Mouse (Mus musculus) intestine, embryonic 16.5 days (tissue): ENCODE measurements around the gene Olfr64. TPM values are rescaled to one million over a fixed set of nuclear protein-coding genes. Genes with fewer than 3 reads are reported as not detected.

Experiments used
- ATAC-seq: fragments of 200-750 bp; cut with Nextera tagmentation; 2 replicates; pipeline ENCODE4 v1.8.0; 2017; ENCODE audit warnings: moderate TSS enrichment, moderate library complexity
- H3K27ac ChIP-seq: fragments of 300-500 bp; sonication (generic); 2 replicates; pipeline ENCODE4 v1.5.1; 2014; ENCODE audit warnings: mild to moderate bottlenecking, low read length
- H3K27me3 ChIP-seq: fragments of 300-500 bp; sonication (generic); replicated peaks from 2 replicates; pipeline ENCODE4 v1.6.1; 2014; ENCODE audit warnings: low read length, control low read depth, mixed read lengths; ENCODE audit not compliant: control insufficient read depth, insufficient read depth
- H3K36me3 ChIP-seq: fragments of 300-500 bp; sonication (generic); 2 replicates; pipeline ENCODE4 v1.6.1; 2014; ENCODE audit warnings: low read length, control low read depth; ENCODE audit not compliant: control insufficient read depth, insufficient read depth
- H3K4me1 ChIP-seq: fragments of 300-500 bp; sonication (generic); 2 replicates; pipeline ENCODE4 v1.6.1; 2014; ENCODE audit warnings: low read length, control low read depth, mixed read lengths; ENCODE audit not compliant: control insufficient read depth, insufficient read depth
- H3K4me2 ChIP-seq: fragments of 300-500 bp; sonication (generic); 2 replicates; pipeline ENCODE4 v1.6.1; 2014; ENCODE audit warnings: low read depth, low read length, control low read depth
- H3K4me3 ChIP-seq: fragments of 300-500 bp; sonication (generic); 2 replicates; pipeline ENCODE4 v1.5.1; 2014; ENCODE audit warnings: mild to moderate bottlenecking, low read length
- H3K9ac ChIP-seq: fragments of 300-500 bp; sonication (generic); 2 replicates; pipeline ENCODE4 v1.6.1; 2014; ENCODE audit warnings: low read depth, low read length
- H3K9me3 ChIP-seq: fragments of 300-500 bp; sonication (generic); 2 replicates; pipeline ENCODE4 v1.6.1; 2016; ENCODE audit warnings: low read length, control low read depth; ENCODE audit not compliant: control insufficient read depth
- WGBS: fragments of 180-500 bp; shearing (Covaris S2); extraction: QIAGEN DNeasy Blood & Tissue Kit; methylation state at CpG from one replicate; pipeline ENCODE4 v1.1.7; 2014; 5-methylcytosine and 5-hydroxymethylcytosine counted together
- polyA plus RNA-seq: library from polyadenylated mRNA; unstranded; fragments of >200 nt; fragmentation: Nextera tagmentation; extraction: Ambion mirVana; gene quantifications from 2 replicates; pipeline ENCODE4 v1.2.1, GENCODE M21; 2015

The Olfr64 gene
- polyA plus RNA-seq, 1 experiment from 2014 or later, result not detected

DNA sequence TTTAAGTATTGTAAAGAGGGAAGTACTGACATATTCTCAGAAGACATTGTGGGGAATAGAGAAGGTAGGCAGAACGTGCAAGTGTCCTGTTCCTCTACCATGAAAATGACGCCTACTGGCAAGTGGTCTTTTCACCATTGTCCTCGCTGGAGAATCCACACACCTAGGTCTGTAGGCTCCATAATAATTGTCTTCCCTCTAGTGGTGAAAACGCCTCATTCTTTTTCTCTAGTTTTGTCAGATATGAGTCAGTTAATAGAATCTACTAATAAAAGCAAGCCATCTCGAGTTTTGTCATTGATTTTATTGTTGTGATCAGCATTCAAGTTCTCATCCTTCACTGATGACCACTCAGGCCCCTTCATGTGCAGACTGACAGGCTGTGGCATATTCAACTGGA lies 19.8 kb downstream of the Olfr64 start:
- no peak overlapping the region for H3K9ac ChIP-seq
- H3K4me2 ChIP-seq, result no peak overlapping the region
- no peaks in the 10 kb centered on the region for H3K9me3 ChIP-seq
- no peak overlapping the region for H3K4me3 ChIP-seq
- 45% methylated on average over 5 of the region's 5 CpGs for WGBS
- no peak for ATAC-seq
- no peaks in the 10 kb centered on the region for H3K36me3 ChIP-seq
- no peaks in the 10 kb centered on the region for H3K4me1 ChIP-seq
- no peaks in the 10 kb centered on the region for H3K27me3 ChIP-seq
- no peak overlapping the region for H3K27ac ChIP-seq

GRCm38 (mm10) chr7:103873064-103873463 lies 21.2 kb downstream of the Olfr64 start:
- WGBS, result 9% methylated on average over 1 of the region's 1 CpGs
- Histone ChIP-seq H3K9ac (no peak overlapping the region), H3K4me3 (no peak overlapping the region), H3K9me3 (no peaks in the 10 kb centered on the region), H3K4me2 (no peak overlapping the region), H3K4me1 (no peaks in the 10 kb centered on the region), H3K27me3 (no peaks in the 10 kb centered on the region), H3K27ac (no peak overlapping the region), H3K36me3 (no peaks in the 10 kb centered on the region)
- ATAC-seq, result no peak

- Histone ChIP-seq H3K36me3 (no peaks in the 10 kb centered on the region), H3K27me3 (no peaks in the 10 kb centered on the region), H3K4me1 (no peaks in the 10 kb centered on the region), H3K4me3 (no peak overlapping the region), H3K9me3 (no peaks in the 10 kb centered on the region), H3K4me2 (no peak overlapping the region), H3K27ac (no peak overlapping the region), H3K9ac (no peak overlapping the region)
- peak; percentile 75 for ATAC-seq
Measured at GRCm38 (mm10) chr7:103870667-103871066, 23.6 kb downstream of the Olfr64 start.

DNA sequence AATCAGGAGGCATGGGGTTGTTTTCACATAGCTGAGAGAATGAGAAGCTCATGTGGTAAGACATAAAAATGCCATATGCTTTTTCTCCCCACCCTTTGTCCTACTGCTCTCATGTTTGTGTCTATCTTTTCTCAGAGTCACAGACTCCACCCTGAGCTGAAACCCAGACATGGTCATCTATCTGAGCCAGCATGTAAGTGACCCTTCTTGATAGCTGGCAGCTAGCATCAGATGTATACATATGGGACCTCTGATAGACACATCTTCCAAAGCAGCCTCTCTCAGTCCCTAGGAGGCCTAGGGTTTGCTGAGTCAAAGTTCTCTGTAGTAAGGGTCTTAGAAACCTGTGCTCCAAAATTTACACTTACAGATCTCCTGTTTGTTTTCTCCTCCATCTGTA lies 28.6 kb downstream of the Olfr64 start:
- H3K4me2 ChIP-seq, result no peak overlapping the region
- H3K9ac ChIP-seq, result no peak overlapping the region
- H3K27me3 ChIP-seq, result no peaks in the 10 kb centered on the region
- H3K4me1 ChIP-seq, result no peaks in the 10 kb centered on the region
- H3K9me3 ChIP-seq, result no peaks in the 10 kb centered on the region
- H3K36me3 ChIP-seq, result no peaks in the 10 kb centered on the region
- ATAC-seq, result peak; percentile 83
- H3K4me3 ChIP-seq, result no peak overlapping the region
- H3K27ac ChIP-seq, result no peak overlapping the region

GRCm38 (mm10) chr7:103861531-103861930 lies 32.8 kb downstream of the Olfr64 start:
- no peak overlapping the region for H3K4me3 ChIP-seq
- H3K36me3 ChIP-seq, result no peaks in the 10 kb centered on the region
- 74% methylated on average over 3 of the region's 3 CpGs for WGBS
- H3K27ac ChIP-seq, result no peak overlapping the region
- H3K9me3 ChIP-seq, result no peaks in the 10 kb centered on the region
- H3K4me1 ChIP-seq, result no peaks in the 10 kb centered on the region
- no peaks in the 10 kb centered on the region for H3K27me3 ChIP-seq
- no peak for ATAC-seq
- no peak overlapping the region for H3K9ac ChIP-seq
- H3K4me2 ChIP-seq, result no peak overlapping the region

DNA sequence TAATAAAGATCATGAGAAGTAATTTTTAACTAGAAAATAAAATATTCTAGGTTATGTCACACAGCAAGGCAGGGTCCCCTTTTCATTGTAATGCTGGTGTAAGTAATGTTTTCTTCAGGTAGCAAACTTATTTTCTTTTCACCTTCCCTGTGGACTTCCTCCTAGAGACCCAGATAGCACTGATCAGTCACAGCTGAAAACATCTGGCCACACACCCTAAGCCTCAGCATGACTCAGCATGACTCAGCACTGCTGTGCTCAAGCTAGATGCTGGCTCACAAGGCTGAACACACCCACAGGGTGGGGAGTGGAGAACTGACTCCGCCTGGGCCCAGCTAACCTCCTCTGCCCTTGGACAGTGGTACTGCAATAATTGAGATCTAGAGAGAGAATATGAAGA lies 33.4 kb downstream of the Olfr64 start:
- H3K4me3 ChIP-seq, result no peak overlapping the region
- H3K4me1 ChIP-seq, result no peaks in the 10 kb centered on the region
- no peaks in the 10 kb centered on the region for H3K27me3 ChIP-seq
- H3K9ac ChIP-seq, result no peak overlapping the region
- H3K4me2 ChIP-seq, result no peak overlapping the region
- H3K27ac ChIP-seq, result no peak overlapping the region
- H3K36me3 ChIP-seq, result no peaks in the 10 kb centered on the region
- no peaks in the 10 kb centered on the region for H3K9me3 ChIP-seq
- ATAC-seq, result peak; percentile 90
- WGBS, result 49% methylated on average over 1 of the region's 1 CpGs

- H3K27ac ChIP-seq, result no peak overlapping the region
- no peaks in the 10 kb centered on the region for H3K27me3 ChIP-seq
- H3K4me3 ChIP-seq, result no peak overlapping the region
- no peak overlapping the region for H3K4me2 ChIP-seq
- no peaks in the 10 kb centered on the region for H3K36me3 ChIP-seq
- H3K9ac ChIP-seq, result no peak overlapping the region
- peak; percentile 90 for ATAC-seq
- WGBS, result 60% methylated on average over 2 of the region's 2 CpGs
- no peaks in the 10 kb centered on the region for H3K4me1 ChIP-seq
- H3K9me3 ChIP-seq, result no peaks in the 10 kb centered on the region
Measured at GRCm38 (mm10) chr7:103859076-103859475, 35.2 kb downstream of the Olfr64 start.

GRCm38 (mm10) chr7:103854669-103855068 lies 39.6 kb downstream of the Olfr64 start:
- no peak for ATAC-seq
- 67% methylated on average over 1 of the region's 1 CpGs for WGBS
- Histone ChIP-seq H3K9me3 (no peaks in the 10 kb centered on the region), H3K4me2 (no peak overlapping the region), H3K36me3 (no peaks in the 10 kb centered on the region), H3K27ac (no peak overlapping the region), H3K4me1 (no peaks in the 10 kb centered on the region), H3K4me3 (no peak overlapping the region), H3K27me3 (no peaks in the 10 kb centered on the region), H3K9ac (no peak overlapping the region)

DNA sequence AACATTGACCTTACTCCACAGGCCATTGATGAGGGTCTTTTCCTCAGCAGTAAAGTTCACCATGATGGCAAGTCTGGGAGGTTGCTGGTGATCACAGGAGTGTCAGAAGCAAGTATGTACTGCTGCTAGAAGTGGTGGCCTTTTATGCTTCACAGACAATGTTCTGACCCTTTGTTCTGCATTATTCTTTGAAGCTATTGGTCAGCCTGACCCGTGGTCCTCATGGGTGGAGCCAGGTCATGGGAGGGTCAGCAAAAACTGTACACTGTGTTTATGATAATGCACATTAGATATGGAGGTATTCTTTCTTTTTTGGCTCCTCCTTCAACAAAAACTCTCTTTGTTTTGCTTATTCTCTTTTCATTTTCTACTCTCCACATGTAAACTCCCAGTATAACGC lies 41.2 kb downstream of the Olfr64 start, which contains the start of gene Hbb-y:
Hbb-y (minus strand) TSS at position 127 of the 400 bp plus-strand sequence.
- WGBS, result 61% methylated on average over 2 of the region's 2 CpGs
- ATAC-seq, result no peak

DNA sequence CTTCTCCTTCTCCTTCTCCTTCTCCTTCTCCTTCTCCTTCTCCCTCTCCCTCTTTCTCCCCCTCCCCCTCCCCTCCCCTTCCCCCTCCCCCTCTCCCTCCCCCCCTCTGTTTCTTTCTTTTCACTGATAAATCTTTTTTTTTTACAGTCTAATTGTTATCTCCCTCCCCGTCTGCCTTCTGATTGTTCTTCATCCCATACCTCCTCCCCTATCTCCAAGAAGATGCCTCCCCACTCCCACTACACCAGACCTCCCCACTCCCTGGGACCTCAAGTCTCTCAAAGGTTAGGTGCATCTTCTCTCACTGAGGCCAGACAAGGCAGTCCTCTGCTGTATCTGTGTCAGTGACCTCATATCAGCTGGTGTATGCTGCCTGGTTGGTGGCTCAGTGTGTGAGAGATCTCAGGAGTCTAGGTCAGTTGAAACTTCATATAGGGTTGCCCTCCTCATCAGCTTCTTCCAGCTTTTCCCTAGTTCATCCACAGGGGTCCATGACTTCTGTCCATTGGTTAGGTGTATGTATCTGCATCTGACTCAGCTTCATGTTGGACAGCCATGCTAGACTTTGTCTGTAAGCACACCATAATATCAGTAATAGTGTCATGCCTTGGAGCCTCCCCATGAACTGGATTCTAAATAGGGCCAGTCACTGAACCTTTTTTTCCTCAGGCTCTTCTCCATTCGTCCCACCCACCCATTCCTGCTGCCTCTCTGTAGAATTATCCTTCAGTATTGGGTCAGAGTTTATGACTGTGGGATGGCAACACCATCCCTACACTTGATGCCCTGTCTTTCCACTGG lies 49.6 kb downstream of the Olfr64 start:
- no peak for ATAC-seq
- Histone ChIP-seq H3K9ac (no peak overlapping the region), H3K9me3 (no peaks in the 10 kb centered on the region), H3K4me2 (no peak overlapping the region), H3K27ac (no peak overlapping the region), H3K4me1 (no peaks in the 10 kb centered on the region), H3K36me3 (no peaks in the 10 kb centered on the region), H3K4me3 (no peak overlapping the region), H3K27me3 (no peaks in the 10 kb centered on the region)
- 20% methylated on average over 2 of the region's 2 CpGs for WGBS

More for the DNA sequence above, 41.2 kb downstream of the Olfr64 start, which contains the start of gene Hbb-y:
- Histone ChIP-seq H3K4me2 (no peak within 1 kb of the TSS), H3K4me3 (no peak within 1 kb of the TSS), H3K9ac (no peak within 1 kb of the TSS), H3K9me3 (no peaks in the 10 kb centered on the region), H3K27ac (no peak within 1 kb of the TSS), H3K27me3 (no peaks in the 10 kb centered on the region), H3K4me1 (no peaks in the 10 kb centered on the region), H3K36me3 (no peaks in the 10 kb centered on the region)
